Comparison of ENCODE assay signal across 10 mouse cellular contexts in the genomic region with DNA sequence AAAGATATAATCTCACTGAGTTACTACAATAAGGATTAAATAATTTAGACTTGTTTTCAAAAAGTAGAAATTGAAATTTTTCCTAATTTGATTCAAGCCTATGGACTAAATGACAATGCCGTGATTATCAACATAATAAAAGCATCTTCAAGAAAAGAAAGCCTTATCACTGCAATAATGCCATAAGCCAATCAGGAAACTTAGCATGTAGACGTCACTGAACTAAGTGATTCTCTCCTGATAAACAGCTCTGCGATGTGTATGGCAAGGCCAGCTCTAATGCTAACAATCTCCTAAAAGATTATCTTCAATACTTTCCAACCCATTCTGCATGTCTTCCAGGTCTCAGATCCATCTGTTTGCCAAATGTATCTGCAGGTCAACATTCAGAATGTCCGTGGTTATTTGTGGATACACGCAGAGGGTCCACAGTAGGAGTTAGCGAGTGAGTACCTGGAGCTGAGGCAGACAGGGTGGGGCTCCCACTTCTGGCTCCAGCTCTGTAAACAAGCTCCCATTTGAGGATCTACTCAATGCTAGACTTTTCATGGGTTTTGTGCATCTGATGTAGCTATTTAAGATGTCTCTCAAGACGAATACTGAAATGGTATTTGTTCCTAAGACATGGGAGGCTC. TPM values are rescaled to one million over a fixed set of nuclear protein-coding genes. Genes with fewer than 3 reads are reported as not detected.
A peak's percentile ranks its signal among the peaks of the same experiment; 100 is the strongest.
DNase-seq lines count a peak whose midpoint lies in the region; ATAC-seq and TF ChIP-seq lines count a peak whose summit lies in the region.
"Had no signal": no experiment of that assay in that cellular context is flagged by ENCODE, and none has a peak within 500 bp of the region (broad histone marks: within the 10 kb centered on the region; RNA-seq: fewer than 3 reads in every experiment).

No protein-coding gene starts in this region.

- ATAC-seq in forebrain, embryonic 13.5 days = no peak
- no peak for ATAC-seq in forebrain, embryonic 14.5 days
- ATAC-seq in kidney, embryonic 16.5 days (ENCODE audit: low FRiP score, low TSS enrichment) = no peak
- ATAC-seq in liver, embryonic 13.5 days (ENCODE audit: low read depth) = peak; percentile 45; the same call in 1 of the 2 replicates
- ATAC-seq in midbrain, embryonic 15.5 days (replicated peaks) = no peak

- H3K9ac ChIP-seq in forebrain, embryonic 13.5 days = no peak overlapping the region
- H3K9ac ChIP-seq in forebrain, embryonic 14.5 days (ENCODE audit: low read length) = no peak overlapping the region
- no peak overlapping the region; the same call in 1 of the 2 replicates for H3K9ac ChIP-seq in kidney, embryonic 16.5 days (replicated peaks; ENCODE audit: low read length)
- H3K9ac ChIP-seq in ES-E14 (ENCODE audit: insufficient read depth, low read depth, low read length, poor library complexity, severe bottlenecking) = no peak overlapping the region
- H3K9ac ChIP-seq in liver, embryonic 13.5 days = peak overlapping the region; percentile 65
- H3K9ac ChIP-seq in midbrain, embryonic 15.5 days = no peak overlapping the region

- no peaks in the 10 kb centered on the region for H3K27me3 ChIP-seq in forebrain, embryonic 13.5 days
- H3K27me3 ChIP-seq in forebrain, embryonic 14.5 days (replicated peaks; ENCODE audit: control insufficient read depth, insufficient read depth, low read length) = no peaks in the 10 kb centered on the region
- no peaks in the 10 kb centered on the region for H3K27me3 ChIP-seq in kidney, embryonic 16.5 days (ENCODE audit: insufficient read depth, low read length)
- H3K27me3 ChIP-seq in liver, embryonic 13.5 days = no peaks in the 10 kb centered on the region
- H3K27me3 ChIP-seq in midbrain, embryonic 15.5 days (replicated peaks) = no peaks in the 10 kb centered on the region

- no peaks in the 10 kb centered on the region for H3K9me3 ChIP-seq in forebrain, embryonic 13.5 days (replicated peaks)
- H3K9me3 ChIP-seq in forebrain, embryonic 14.5 days (replicated peaks; ENCODE audit: control insufficient read depth, low read length) = no peaks in the 10 kb centered on the region
- H3K9me3 ChIP-seq in kidney, embryonic 16.5 days (ENCODE audit: low read length) = no peaks in the 10 kb centered on the region
- no peaks in the 10 kb centered on the region for H3K9me3 ChIP-seq in ES-E14 (ENCODE audit: control insufficient read depth, insufficient read depth, low read depth, low read length)
- H3K9me3 ChIP-seq in liver, embryonic 13.5 days (replicated peaks) = no peaks in the 10 kb centered on the region
- H3K9me3 ChIP-seq in midbrain, embryonic 15.5 days = no peaks in the 10 kb centered on the region

- peak overlapping the region; percentile 3; the same call in 1 of the 2 replicates for H3K27ac ChIP-seq in forebrain, embryonic 13.5 days
- H3K27ac ChIP-seq in forebrain, embryonic 14.5 days (ENCODE audit: low read depth, low read length) = no peak overlapping the region
- peak overlapping the region; percentile 77 for H3K27ac ChIP-seq in kidney, embryonic 16.5 days (ENCODE audit: low read length)
- H3K27ac ChIP-seq in ES-E14 (ENCODE audit: insufficient read depth, low read depth, low read length, poor library complexity, severe bottlenecking) = peak overlapping the region; percentile 11; the same call in 1 of the 2 replicates
- peak overlapping the region; percentile 97 for H3K27ac ChIP-seq in liver, embryonic 13.5 days
- no peak overlapping the region for H3K27ac ChIP-seq in midbrain, embryonic 15.5 days

- H3K4me1 ChIP-seq in forebrain, embryonic 13.5 days = peaks cover 14% of the 10 kb centered on the region
- H3K4me1 ChIP-seq in forebrain, embryonic 14.5 days (ENCODE audit: control insufficient read depth, insufficient read depth, low read length) = no peaks in the 10 kb centered on the region
- H3K4me1 ChIP-seq in kidney, embryonic 16.5 days (ENCODE audit: insufficient read depth, low read length) = peaks cover 45% of the 10 kb centered on the region
- peaks cover 25 to 29% of the 10 kb centered on the region in 2 experiments for H3K4me1 ChIP-seq in ES-E14 (ENCODE audit: control insufficient read depth in 2 of 2, insufficient read depth in 2 of 2, low read length in 2 of 2, poor library complexity in 1 of 2)
- H3K4me1 ChIP-seq in liver, embryonic 13.5 days (replicated peaks) = peaks cover 91% of the 10 kb centered on the region
- H3K4me1 ChIP-seq in midbrain, embryonic 15.5 days = peaks cover 10% of the 10 kb centered on the region

- H3K4me2 ChIP-seq in forebrain, embryonic 13.5 days = no peak overlapping the region
- H3K4me2 ChIP-seq in forebrain, embryonic 14.5 days (ENCODE audit: low read length) = no peak overlapping the region
- no peak overlapping the region for H3K4me2 ChIP-seq in kidney, embryonic 16.5 days (replicated peaks; ENCODE audit: low read depth, low read length)
- peak overlapping the region; percentile 62 for H3K4me2 ChIP-seq in liver, embryonic 13.5 days
- no peak overlapping the region for H3K4me2 ChIP-seq in midbrain, embryonic 15.5 days

- H3K4me3 ChIP-seq in forebrain, embryonic 13.5 days = no peak overlapping the region
- no peak overlapping the region for H3K4me3 ChIP-seq in forebrain, embryonic 14.5 days (ENCODE audit: low read depth, low read length)
- H3K4me3 ChIP-seq in kidney, embryonic 16.5 days (ENCODE audit: low read length) = no peak overlapping the region
- H3K4me3 ChIP-seq in ES-E14 (ENCODE audit: insufficient read depth in 1 of 2, low read depth in 1 of 2, low read length in 2 of 2, poor library complexity in 1 of 2, severe bottlenecking in 1 of 2) = no peak overlapping the region
- peak overlapping the region; percentile 42 for H3K4me3 ChIP-seq in liver, embryonic 13.5 days (replicated peaks)
- no peak overlapping the region for H3K4me3 ChIP-seq in midbrain, embryonic 15.5 days

- no peak for DNase-seq in forebrain, embryonic 14.5 days (ENCODE audit: low spot score)
- no peak for DNase-seq in kidney, postnatal 25 days
- no peak for DNase-seq in ES-E14 (ENCODE audit: low read depth, low spot score)
- DNase-seq in liver, embryonic 13.5 days = peak; percentile 43
- DNase-seq in adrenal gland, postnatal 36 days = no peak
- DNase-seq: cerebellum, adult 2 months; layer of hippocampus, adult 9-11 months had no signal

- WGBS in forebrain, embryonic 13.5 days = 92% methylated on average over 7 of the region's 7 CpGs
- 86% methylated on average over 7 of the region's 7 CpGs for WGBS in forebrain, embryonic 14.5 days
- 86% methylated on average over 7 of the region's 7 CpGs for WGBS in kidney, embryonic 16.5 days
- WGBS in liver, embryonic 13.5 days (ENCODE audit: insufficient replicate concordance) = 35% methylated on average over 7 of the region's 7 CpGs
- 94% methylated on average over 7 of the region's 7 CpGs for WGBS in midbrain, embryonic 15.5 days

- no peaks in the 10 kb centered on the region for H3K36me3 ChIP-seq in forebrain, embryonic 13.5 days (ENCODE audit: poor library complexity, severe bottlenecking)
- no peaks in the 10 kb centered on the region for H3K36me3 ChIP-seq in forebrain, embryonic 14.5 days (ENCODE audit: control insufficient read depth, insufficient read depth, low read length)
- H3K36me3 ChIP-seq in kidney, embryonic 16.5 days (ENCODE audit: insufficient read depth, low read length) = no peaks in the 10 kb centered on the region
- H3K36me3 ChIP-seq in ES-E14 (ENCODE audit: control insufficient read depth, insufficient read depth, low read length, poor library complexity, severe bottlenecking) = peaks cover 4% of the 10 kb centered on the region; the same call in 1 of the 2 replicates
- H3K36me3 ChIP-seq in liver, embryonic 13.5 days = peaks cover 10% of the 10 kb centered on the region
- no peaks in the 10 kb centered on the region for H3K36me3 ChIP-seq in midbrain, embryonic 15.5 days (replicated peaks)

- in situ Hi-C loops in ES-E14 (cut with MboI; ENCODE audit: low sequenced_read_pairs in 2 of 2, unreplicated experiment in 2 of 2) = no loop called here

TF ChIP-seq in ES-E14, 5 proteins besides CTCF, POLR2A, EP300 and RAD21:
- TF ChIP-seq ZC3H11A (IDR thresholded peaks at IDR 0.05; ENCODE audit: borderline replicate concordance, low read depth, low read length) (no peak), MAFK (IDR thresholded peaks at IDR 0.05; ENCODE audit: insufficient read depth, low read depth, low read length) (no peak)
TF ChIP-seq in ES-E14: peak in this region for 0.

RNA-seq across cellular contexts. Expression of a gene that starts 44.9 kb away (rescaled TPM):
- polyA plus RNA-seq in forebrain, embryonic 13.5 days (2015; fragmentation: Nextera tagmentation; extraction: Ambion mirVana) = 4.5 and 4.8 TPM in 2 replicates
- 5.4 and 5.6 TPM in 2 replicates for polyA plus RNA-seq in forebrain, embryonic 14.5 days (2014; fragmentation: Nextera tagmentation; extraction: Ambion mirVana)
- polyA plus RNA-seq in kidney, embryonic 16.5 days (2015; fragmentation: Nextera tagmentation; extraction: Ambion mirVana) = 4.7 and 5.9 TPM in 2 replicates
- 9.1 and 14.9 TPM in 2 replicates for total RNA-seq in ES-E14 (2012; rRNA removed)
- polyA plus RNA-seq in liver, embryonic 13.5 days (2015; fragmentation: Nextera tagmentation; extraction: Ambion mirVana) = 10.8 and 12.0 TPM in 2 replicates
- polyA plus RNA-seq in midbrain, embryonic 15.5 days (2015; fragmentation: Nextera tagmentation; extraction: Ambion mirVana) = 3.6 and 4.4 TPM in 2 replicates
- total RNA-seq in adrenal gland, postnatal 36 days (2021) = 10 to 100 TPM; 50.0 to 76.7 TPM

Comparison
In these comparisons a context has a peak if more than half of its experiments do, and no peak if none do; other contexts are left out.
1. H3K27ac ChIP-seq: peak in forebrain, embryonic 13.5 days (single experiment), kidney, embryonic 16.5 days (single experiment), ES-E14 (single experiment) and liver, embryonic 13.5 days (single experiment); none in forebrain, embryonic 14.5 days (single experiment) and midbrain, embryonic 15.5 days (single experiment).